Comparison of ENCODE assay signal across 12 mouse cellular contexts in genomic region chr16:17055584-17055983, GRCm38 (mm10). TPM values are rescaled to one million over a fixed set of nuclear protein-coding genes. Genes with fewer than 3 reads are reported as not detected.
DNase-seq lines count a peak whose midpoint lies in the region; ATAC-seq lines count a peak whose summit lies in the region.
"Had no signal": no experiment of that assay in that cellular context is flagged by ENCODE, and none has a peak within 500 bp of the region (broad histone marks: within the 10 kb centered on the region; RNA-seq: fewer than 3 reads in every experiment).

No protein-coding gene starts in this region.

- no peak overlapping the region for H3K9ac ChIP-seq in forebrain, embryonic 15.5 days (replicated peaks)

- H3K4me3 ChIP-seq in forebrain, embryonic 15.5 days = no peak overlapping the region
- H3K4me3 ChIP-seq: heart, adult 2 months had no signal

- no peaks in the 10 kb centered on the region for H3K27me3 ChIP-seq in forebrain, embryonic 15.5 days

- ATAC-seq in forebrain, embryonic 15.5 days (replicated peaks) = peak; percentile 79

- no peak overlapping the region for H3K4me2 ChIP-seq in forebrain, embryonic 15.5 days (replicated peaks)

- peak; percentile 64 to 80 for DNase-seq in left cerebral cortex, postnatal 14 days (ENCODE audit: low spot score in 2 of 2)
- no peak for DNase-seq in left cerebral cortex, adult 11 months (ENCODE audit: low spot score)
- peak; percentile 78 for DNase-seq in layer of hippocampus, adult 9-11 months
- peak; percentile 71 to 90 for DNase-seq in right cerebral cortex, postnatal 10 days (ENCODE audit: low spot score in 2 of 2)
- DNase-seq in kidney, postnatal 14 days = no peak
- DNase-seq in urinary bladder, postnatal 25 days (ENCODE audit: low spot score) = no peak
- no peak for DNase-seq in thymus, postnatal 4 days
- DNase-seq: cerebellum, adult 11 months; heart, adult 2 months; kidney, postnatal 10 days; thymus, adult 18-20 months had no signal

- WGBS in forebrain, embryonic 15.5 days = 14% methylated on average over 3 of the region's 3 CpGs

- H3K4me1 ChIP-seq in forebrain, embryonic 15.5 days = peaks cover 18% of the 10 kb centered on the region

- no peaks in the 10 kb centered on the region for H3K9me3 ChIP-seq in forebrain, embryonic 15.5 days

- intact Hi-C loops in left cerebral cortex, postnatal 14 days (cut with DNase I) = no loop called here

- no peaks in the 10 kb centered on the region for H3K36me3 ChIP-seq in forebrain, embryonic 15.5 days

- H3K27ac ChIP-seq in forebrain, embryonic 15.5 days (replicated peaks) = peak overlapping the region; percentile 81
- H3K27ac ChIP-seq: heart, adult 2 months had no signal

RNA-seq across cellular contexts. Expression of gene Ypel1, which starts 13.9 kb away (rescaled TPM):
- 10 to 100 TPM; 61.7 to 62.2 TPM for total RNA-seq in left cerebral cortex, postnatal 14 days (2021)
- polyA plus RNA-seq in forebrain, embryonic 15.5 days (2015; fragmentation: Nextera tagmentation; extraction: Ambion mirVana) = 181 and 183 TPM in 2 replicates

RNA-seq across cellular contexts. Expression of gene Ppil2, which starts 55.5 kb away (rescaled TPM):
- 10 to 100 TPM; 84.7 to 85.2 TPM for total RNA-seq in left cerebral cortex, postnatal 14 days (2021)
- 161 and 162 TPM in 2 replicates for polyA plus RNA-seq in forebrain, embryonic 15.5 days (2015; fragmentation: Nextera tagmentation; extraction: Ambion mirVana)

Comparison
In these comparisons a context has a peak if more than half of its experiments do, and no peak if none do; other contexts are left out.
1. DNase-seq: peak in left cerebral cortex, postnatal 14 days (2 of 2), layer of hippocampus, adult 9-11 months (single experiment) and right cerebral cortex, postnatal 10 days (2 of 2); none in left cerebral cortex, adult 11 months (single experiment), kidney, postnatal 14 days (single experiment), urinary bladder, postnatal 25 days (single experiment) and thymus, postnatal 4 days (single experiment).